Mouse (Mus musculus): ENCODE data around the gene Srsf7. TPM values are rescaled to one million over a fixed set of nuclear protein-coding genes. Genes with fewer than 3 reads are reported as not detected.

Gene Srsf7
- polyA plus RNA-seq, 1 experiment from 2014 or later, result 693 TPM

- H3K36me3 ChIP-seq, result no peaks in the 10 kb centered on the region
- no peak overlapping the region for H3K27ac ChIP-seq
Observed at GRCm38 (mm10) chr17:80152767-80153630, 54.1 kb downstream of the Srsf7 start.

GRCm38 (mm10) chr17:80151353-80151752 is 55.8 kb downstream of the Srsf7 start:
- WGBS, result 25% methylated on average over 5 of the region's 5 CpGs
- Histone ChIP-seq H3K27me3 (no peaks in the 10 kb centered on the region), H3K9me3 (no peaks in the 10 kb centered on the region), H3K36me3 (no peaks in the 10 kb centered on the region), H3K9ac (no peak overlapping the region), H3K27ac (no peak overlapping the region), H3K4me3 (no peak overlapping the region), H3K4me2 (no peak overlapping the region), H3K4me1 (peaks cover 5% of the 10 kb centered on the region)
- peak; percentile 76 for ATAC-seq (ENCODE audit: insufficient number of reproducible peaks, insufficient read depth, low FRiP score, low TSS enrichment, low read depth)

More at GRCm38 (mm10) chr17:80152767-80153630, 54.1 kb downstream of the Srsf7 start:
- H3K4me3 ChIP-seq, result no peak overlapping the region
- no peak overlapping the region for H3K9ac ChIP-seq
- no peaks in the 10 kb centered on the region for H3K9me3 ChIP-seq
- peaks cover 5% of the 10 kb centered on the region for H3K4me1 ChIP-seq
- no peaks in the 10 kb centered on the region for H3K27me3 ChIP-seq
- no peak overlapping the region for H3K4me2 ChIP-seq
- no peak for ATAC-seq (ENCODE audit: insufficient number of reproducible peaks, insufficient read depth, low FRiP score, low TSS enrichment, low read depth)
- 75% methylated on average over 12 of the region's 12 CpGs for WGBS

Other genes starting within 250 kb of the Srsf7 start
- 70.0 and 71.3 TPM in 2 replicates for gene Hnrnpll, start 145.0 kb downstream of the Srsf7 start, polyA plus RNA-seq (2015; fragmentation: Nextera tagmentation; extraction: Ambion mirVana)
- 20.0 and 23.7 TPM in 2 replicates for gene Galm, start 79.8 kb downstream of the Srsf7 start, polyA plus RNA-seq (2015; fragmentation: Nextera tagmentation; extraction: Ambion mirVana)
- gene Ttc39d, start 153 bp upstream of the Srsf7 start, polyA plus RNA-seq (2015; fragmentation: Nextera tagmentation; extraction: Ambion mirVana), result 0.12 TPM in 1 of 2 replicates, not detected in the other
- gene Gemin6, start 17.1 kb upstream of the Srsf7 start, polyA plus RNA-seq (2015; fragmentation: Nextera tagmentation; extraction: Ambion mirVana), result 34.5 and 41.2 TPM in 2 replicates
- 24.3 and 25.1 TPM in 2 replicates for gene Morn2, start 82.9 kb upstream of the Srsf7 start, polyA plus RNA-seq (2015; fragmentation: Nextera tagmentation; extraction: Ambion mirVana)
- gene Dhx57, start 83.2 kb upstream of the Srsf7 start, polyA plus RNA-seq (2015; fragmentation: Nextera tagmentation; extraction: Ambion mirVana), result 21.8 and 23.7 TPM in 2 replicates
- 1.1 and 1.5 TPM in 2 replicates for gene Arhgef33, start 100.1 kb upstream of the Srsf7 start, polyA plus RNA-seq (2015; fragmentation: Nextera tagmentation; extraction: Ambion mirVana)
- gene Gm10190, start 166.2 kb upstream of the Srsf7 start, polyA plus RNA-seq (2015; fragmentation: Nextera tagmentation; extraction: Ambion mirVana), result 1.6 and 3.0 TPM in 2 replicates